In genomic region chr7:107000798-107001197, GRCm38 (mm10) we compare ENCODE assay signal across 34 mouse cellular contexts. TPM values are rescaled to one million over a fixed set of nuclear protein-coding genes. Genes with fewer than 3 reads are reported as not detected.
DNase-seq lines count a peak whose midpoint lies in the region; ATAC-seq and TF ChIP-seq lines count a peak whose summit lies in the region.
"Had no signal": no experiment of that assay in that cellular context is flagged by ENCODE, and none has a peak within 500 bp of the region (broad histone marks: within the 10 kb centered on the region; RNA-seq: fewer than 3 reads in every experiment).

No protein-coding gene starts in this region.

- 87% methylated on average over 7 of the region's 7 CpGs for WGBS in lung, embryonic 14.5 days
- 78% methylated on average over 7 of the region's 7 CpGs for WGBS in intestine, embryonic 15.5 days
- 90% methylated on average over 7 of the region's 7 CpGs for WGBS in midbrain, embryonic 11.5 days

- ATAC-seq in lung, embryonic 14.5 days (ENCODE audit: insufficient read depth) = no peak
- ATAC-seq in intestine, embryonic 15.5 days = peak; percentile 56; the same call in 1 of the 2 replicates
- ATAC-seq in midbrain, embryonic 11.5 days (ENCODE audit: low FRiP score) = no peak
- ATAC-seq: forebrain, embryonic 13.5 days; liver, embryonic 12.5 days had no signal

- H3K27ac ChIP-seq in lung, embryonic 14.5 days (ENCODE audit: low read depth) = no peak overlapping the region
- no peak overlapping the region for H3K27ac ChIP-seq in intestine, embryonic 15.5 days
- no peak overlapping the region for H3K27ac ChIP-seq in midbrain, embryonic 11.5 days (ENCODE audit: low read depth, low read length)
- H3K27ac ChIP-seq: embryonic facial prominence, embryonic 15.5 days; forebrain, embryonic 13.5 days; gastrocnemius, adult 2 months; heart, adult 2 months; hindbrain, embryonic 14.5 days; limb, embryonic 13.5 days; liver, embryonic 12.5 days had no signal

- no peaks in the 10 kb centered on the region for H3K27me3 ChIP-seq in lung, embryonic 14.5 days (ENCODE audit: insufficient read depth, low read length)
- H3K27me3 ChIP-seq in intestine, embryonic 15.5 days (replicated peaks) = no peaks in the 10 kb centered on the region
- no peaks in the 10 kb centered on the region for H3K27me3 ChIP-seq in midbrain, embryonic 11.5 days (ENCODE audit: control insufficient read depth, insufficient read depth, low read length)
- H3K27me3 ChIP-seq: embryonic facial prominence, embryonic 15.5 days; forebrain, embryonic 13.5 days; heart, embryonic 12.5 days; limb, embryonic 13.5 days; liver, embryonic 12.5 days; megakaryocyte, embryonic 14.5 days had no signal

- H3K4me2 ChIP-seq in lung, embryonic 14.5 days = no peak overlapping the region
- no peak overlapping the region for H3K4me2 ChIP-seq in intestine, embryonic 15.5 days (replicated peaks)
- no peak overlapping the region for H3K4me2 ChIP-seq in midbrain, embryonic 11.5 days
- H3K4me2 ChIP-seq: embryonic facial prominence, embryonic 15.5 days; forebrain, embryonic 13.5 days; heart, embryonic 12.5 days; hindbrain, embryonic 14.5 days; limb, embryonic 13.5 days; liver, embryonic 12.5 days had no signal

- no peaks in the 10 kb centered on the region for H3K9me3 ChIP-seq in lung, embryonic 14.5 days (ENCODE audit: low read depth, low read length)
- H3K9me3 ChIP-seq in intestine, embryonic 15.5 days = no peaks in the 10 kb centered on the region
- no peaks in the 10 kb centered on the region for H3K9me3 ChIP-seq in midbrain, embryonic 11.5 days (ENCODE audit: control insufficient read depth, low read length)
- H3K9me3 ChIP-seq: embryonic facial prominence, embryonic 15.5 days; forebrain, embryonic 13.5 days; limb, embryonic 13.5 days; liver, embryonic 12.5 days had no signal

- DNase-seq in lung, embryonic 14.5 days = peak; percentile 1
- no peak for DNase-seq in lung, postnatal 4 days
- peak; percentile 2 for DNase-seq in NIH3T3 (ENCODE audit: low read depth)
- peak; percentile 27 for DNase-seq in yolk sac, embryonic 10.5 days (ENCODE audit: low spot score)
- no peak for DNase-seq in thymus, postnatal 10 days (ENCODE audit: low spot score in 2 of 2)
- DNase-seq in midbrain, embryonic 11.5 days (ENCODE audit: low spot score, missing footprints) = no peak
- DNase-seq: adrenal gland, postnatal 25 days; cerebellum, adult 11-12 months; cerebellum, adult 9-11 months; gastrocnemius, adult 2 months; gastrocnemius, postnatal 36 days; heart, adult 2 months; kidney, adult 2 months; kidney, postnatal 36 days; lung, adult 2 months; midbrain, embryonic 14.5 days; retina, postnatal 1 day; right cerebral cortex, postnatal 14 days had no signal

- H3K9ac ChIP-seq in lung, embryonic 14.5 days = no peak overlapping the region
- H3K9ac ChIP-seq in intestine, embryonic 15.5 days = no peak overlapping the region
- H3K9ac ChIP-seq in midbrain, embryonic 11.5 days (ENCODE audit: low read length) = no peak overlapping the region
- H3K9ac ChIP-seq: embryonic facial prominence, embryonic 15.5 days; forebrain, embryonic 13.5 days; heart, embryonic 12.5 days; hindbrain, embryonic 14.5 days; limb, embryonic 13.5 days; liver, embryonic 12.5 days had no signal

- no peak for TF ChIP-seq CTCF in lung, embryonic 14.5 days (IDR thresholded peaks at IDR 0.05; ENCODE audit: low read depth)

- H3K36me3 ChIP-seq in lung, embryonic 14.5 days (ENCODE audit: insufficient read depth) = no peaks in the 10 kb centered on the region
- H3K36me3 ChIP-seq in intestine, embryonic 15.5 days = no peaks in the 10 kb centered on the region
- H3K36me3 ChIP-seq in midbrain, embryonic 11.5 days (ENCODE audit: control insufficient read depth, insufficient read depth, low read length) = no peaks in the 10 kb centered on the region
- H3K36me3 ChIP-seq: embryonic facial prominence, embryonic 15.5 days; heart, embryonic 12.5 days; limb, embryonic 13.5 days; liver, embryonic 12.5 days had no signal

- no peaks in the 10 kb centered on the region for H3K4me1 ChIP-seq in lung, embryonic 14.5 days (ENCODE audit: insufficient read depth)
- no peaks in the 10 kb centered on the region for H3K4me1 ChIP-seq in intestine, embryonic 15.5 days (replicated peaks)
- no peaks in the 10 kb centered on the region for H3K4me1 ChIP-seq in midbrain, embryonic 11.5 days (ENCODE audit: control insufficient read depth, insufficient read depth, low read length)
- H3K4me1 ChIP-seq: embryonic facial prominence, embryonic 15.5 days; forebrain, embryonic 13.5 days; heart, embryonic 12.5 days; limb, embryonic 13.5 days; liver, embryonic 12.5 days; megakaryocyte, embryonic 14.5 days had no signal

- no peak overlapping the region for H3K4me3 ChIP-seq in lung, embryonic 14.5 days (ENCODE audit: low read depth, low read length)
- no peak overlapping the region for H3K4me3 ChIP-seq in intestine, embryonic 15.5 days (replicated peaks)
- H3K4me3 ChIP-seq in midbrain, embryonic 11.5 days (ENCODE audit: low read depth, low read length) = no peak overlapping the region
- H3K4me3 ChIP-seq: embryonic facial prominence, embryonic 15.5 days; forebrain, embryonic 13.5 days; gastrocnemius, adult 2 months; heart, adult 2 months; heart, embryonic 12.5 days; limb, embryonic 13.5 days; liver, embryonic 12.5 days; megakaryocyte, embryonic 14.5 days had no signal

RNA-seq across cellular contexts. Expression of gene Olfr2, which starts 5.1 kb away (rescaled TPM):
- polyA plus RNA-seq in lung, embryonic 14.5 days (2014; fragmentation: Nextera tagmentation; extraction: Ambion mirVana) = not detected in 2 replicates
- not detected in 2 replicates for polyA plus RNA-seq in intestine, embryonic 15.5 days (2015; fragmentation: Nextera tagmentation; extraction: Ambion mirVana)
- polyA plus RNA-seq in midbrain, embryonic 11.5 days (2014; fragmentation: Nextera tagmentation; extraction: Ambion mirVana) = not detected in 2 replicates
- polyA plus RNA-seq: embryonic facial prominence, embryonic 15.5 days; forebrain, embryonic 13.5 days; heart, adult 2 months; heart, embryonic 12.5 days; heart, postnatal 0 days; hindbrain, embryonic 14.5 days; kidney, adult 2 months; kidney, embryonic 16.5 days; limb, embryonic 13.5 days; liver, embryonic 12.5 days; lung, adult 2 months; midbrain, embryonic 14.5 days; neural tube, embryonic 14.5 days; small intestine, adult 2 months; stomach, embryonic 14.5 days; thymus, postnatal 0 days; urinary bladder, adult 2 months had no signal

RNA-seq across cellular contexts. Expression of gene Olfr711, which starts 25.5 kb away (rescaled TPM):
- not detected in 2 replicates for polyA plus RNA-seq in lung, embryonic 14.5 days (2014; fragmentation: Nextera tagmentation; extraction: Ambion mirVana)
- polyA plus RNA-seq in intestine, embryonic 15.5 days (2015; fragmentation: Nextera tagmentation; extraction: Ambion mirVana) = not detected in 2 replicates
- polyA plus RNA-seq in midbrain, embryonic 11.5 days (2014; fragmentation: Nextera tagmentation; extraction: Ambion mirVana) = not detected in 2 replicates
- polyA plus RNA-seq: embryonic facial prominence, embryonic 15.5 days; forebrain, embryonic 13.5 days; heart, adult 2 months; heart, embryonic 12.5 days; heart, postnatal 0 days; hindbrain, embryonic 14.5 days; kidney, adult 2 months; kidney, embryonic 16.5 days; limb, embryonic 13.5 days; liver, embryonic 12.5 days; lung, adult 2 months; midbrain, embryonic 14.5 days; neural tube, embryonic 14.5 days; small intestine, adult 2 months; stomach, embryonic 14.5 days; testis, adult 2 months; thymus, postnatal 0 days; urinary bladder, adult 2 months had no signal

RNA-seq across cellular contexts. Expression of gene Olfr713, which starts 30.2 kb away (rescaled TPM):
- polyA plus RNA-seq in lung, embryonic 14.5 days (2014; fragmentation: Nextera tagmentation; extraction: Ambion mirVana) = not detected in 2 replicates
- polyA plus RNA-seq in intestine, embryonic 15.5 days (2015; fragmentation: Nextera tagmentation; extraction: Ambion mirVana) = not detected in 2 replicates
- not detected in 2 replicates for polyA plus RNA-seq in midbrain, embryonic 11.5 days (2014; fragmentation: Nextera tagmentation; extraction: Ambion mirVana)
- polyA plus RNA-seq: forebrain, embryonic 13.5 days; heart, adult 2 months; heart, embryonic 12.5 days; heart, postnatal 0 days; hindbrain, embryonic 14.5 days; kidney, adult 2 months; kidney, embryonic 16.5 days; limb, embryonic 13.5 days; liver, embryonic 12.5 days; lung, adult 2 months; midbrain, embryonic 14.5 days; neural tube, embryonic 14.5 days; small intestine, adult 2 months; stomach, embryonic 14.5 days; testis, adult 2 months; urinary bladder, adult 2 months had no signal

RNA-seq across cellular contexts. Expression of gene Olfr6, which starts 37.1 kb away (rescaled TPM):
- not detected in 2 replicates for polyA plus RNA-seq in lung, embryonic 14.5 days (2014; fragmentation: Nextera tagmentation; extraction: Ambion mirVana)
- not detected in 2 replicates for polyA plus RNA-seq in intestine, embryonic 15.5 days (2015; fragmentation: Nextera tagmentation; extraction: Ambion mirVana)
- not detected in 2 replicates for polyA plus RNA-seq in midbrain, embryonic 11.5 days (2014; fragmentation: Nextera tagmentation; extraction: Ambion mirVana)
- polyA plus RNA-seq: forebrain, embryonic 13.5 days; heart, adult 2 months; heart, embryonic 12.5 days; heart, postnatal 0 days; hindbrain, embryonic 14.5 days; kidney, adult 2 months; kidney, embryonic 16.5 days; limb, embryonic 13.5 days; liver, embryonic 12.5 days; lung, adult 2 months; midbrain, embryonic 14.5 days; neural tube, embryonic 14.5 days; small intestine, adult 2 months; stomach, embryonic 14.5 days; testis, adult 2 months; thymus, postnatal 0 days; urinary bladder, adult 2 months had no signal

RNA-seq across cellular contexts. Expression of gene Olfr710, which starts 52.7 kb away (rescaled TPM):
- polyA plus RNA-seq in lung, embryonic 14.5 days (2014; fragmentation: Nextera tagmentation; extraction: Ambion mirVana) = not detected in 2 replicates
- polyA plus RNA-seq in intestine, embryonic 15.5 days (2015; fragmentation: Nextera tagmentation; extraction: Ambion mirVana) = not detected in 2 replicates
- polyA plus RNA-seq in midbrain, embryonic 11.5 days (2014; fragmentation: Nextera tagmentation; extraction: Ambion mirVana) = not detected in 2 replicates
- polyA plus RNA-seq: embryonic facial prominence, embryonic 15.5 days; forebrain, embryonic 13.5 days; heart, adult 2 months; heart, embryonic 12.5 days; heart, postnatal 0 days; hindbrain, embryonic 14.5 days; kidney, adult 2 months; kidney, embryonic 16.5 days; limb, embryonic 13.5 days; liver, embryonic 12.5 days; lung, adult 2 months; midbrain, embryonic 14.5 days; neural tube, embryonic 14.5 days; small intestine, adult 2 months; stomach, embryonic 14.5 days; testis, adult 2 months; thymus, postnatal 0 days; urinary bladder, adult 2 months had no signal

Comparison
In these comparisons a context has a peak if more than half of its experiments do, and no peak if none do; other contexts are left out.
1. DNase-seq: peak in lung, embryonic 14.5 days (single experiment), NIH3T3 (single experiment) and yolk sac, embryonic 10.5 days (single experiment); none in lung, postnatal 4 days (0 of 2), thymus, postnatal 10 days (0 of 2) and midbrain, embryonic 11.5 days (single experiment).